In the genomic region with DNA sequence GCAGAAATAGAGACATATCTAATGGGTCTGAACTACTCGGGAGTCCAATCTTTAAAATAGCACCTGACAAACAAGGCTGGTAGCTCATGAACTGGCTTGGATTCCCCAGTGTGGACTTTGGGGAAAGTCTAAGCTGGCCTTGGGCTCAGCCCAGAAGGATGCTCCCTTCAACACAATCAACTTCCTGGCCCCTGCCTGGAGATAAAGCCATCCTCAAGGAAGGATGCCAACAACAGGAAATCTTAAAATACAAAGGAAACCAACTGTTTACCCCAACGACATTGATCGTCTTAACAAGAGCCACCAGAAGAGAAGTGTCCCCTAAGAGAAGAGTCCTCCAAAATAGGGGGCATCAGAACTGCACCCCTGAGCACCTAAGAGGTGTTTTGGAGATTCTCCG, we compare ENCODE assay signal across 21 mouse cellular contexts.
"Had no signal": no experiment of that assay in that cellular context is flagged by ENCODE, and none has a peak within 500 bp of the region (broad histone marks: within the 10 kb centered on the region; RNA-seq: fewer than 3 reads in every experiment).

No protein-coding gene starts in this region.

- H3K27ac ChIP-seq: intestine, embryonic 15.5 days; limb, embryonic 12.5 days; limb, embryonic 15.5 days; liver, embryonic 13.5 days; lung, embryonic 15.5 days; midbrain, embryonic 10.5 days; midbrain, embryonic 13.5 days; neural tube, embryonic 13.5 days; stomach, embryonic 15.5 days had no signal

- H3K4me1 ChIP-seq: intestine, embryonic 15.5 days; megakaryocyte, embryonic 14.5 days; midbrain, embryonic 10.5 days; midbrain, embryonic 13.5 days; neural tube, embryonic 13.5 days had no signal

- H3K4me2 ChIP-seq: intestine, embryonic 15.5 days; limb, embryonic 12.5 days; limb, embryonic 15.5 days; liver, embryonic 13.5 days; lung, embryonic 15.5 days; midbrain, embryonic 13.5 days; neural tube, embryonic 13.5 days; stomach, embryonic 15.5 days had no signal

- ATAC-seq: intestine, embryonic 15.5 days; midbrain, embryonic 13.5 days; midbrain, embryonic 16.5 days had no signal

- H3K9ac ChIP-seq: intestine, embryonic 15.5 days; limb, embryonic 12.5 days; limb, embryonic 15.5 days; liver, embryonic 13.5 days; lung, embryonic 15.5 days; midbrain, embryonic 13.5 days; neural tube, embryonic 13.5 days; stomach, embryonic 15.5 days had no signal

- H3K9me3 ChIP-seq: intestine, embryonic 15.5 days; limb, embryonic 12.5 days; limb, embryonic 15.5 days; liver, embryonic 13.5 days; lung, embryonic 15.5 days; megakaryocyte, embryonic 14.5 days; midbrain, embryonic 10.5 days; midbrain, embryonic 13.5 days; neural tube, embryonic 13.5 days; stomach, embryonic 15.5 days had no signal

- H3K4me3 ChIP-seq: intestine, embryonic 15.5 days; limb, embryonic 12.5 days; limb, embryonic 15.5 days; liver, embryonic 13.5 days; lung, embryonic 15.5 days; megakaryocyte, embryonic 14.5 days; midbrain, embryonic 10.5 days; midbrain, embryonic 13.5 days; myocyte; neural tube, embryonic 13.5 days; stomach, embryonic 15.5 days had no signal

- H3K27me3 ChIP-seq: intestine, embryonic 15.5 days; limb, embryonic 12.5 days; limb, embryonic 15.5 days; liver, embryonic 13.5 days; lung, embryonic 15.5 days; megakaryocyte, embryonic 14.5 days; midbrain, embryonic 13.5 days; neural tube, embryonic 13.5 days; stomach, embryonic 15.5 days had no signal

- H3K36me3 ChIP-seq: intestine, embryonic 15.5 days; limb, embryonic 12.5 days; limb, embryonic 15.5 days; liver, embryonic 13.5 days; lung, embryonic 15.5 days; midbrain, embryonic 10.5 days; midbrain, embryonic 13.5 days; neural tube, embryonic 13.5 days; stomach, embryonic 15.5 days had no signal

- DNase-seq: kidney, adult 18-20 months; kidney, adult 9 months; kidney, postnatal 14 days; kidney, postnatal 4 days; left cerebral cortex, postnatal 4 days; liver, embryonic 13.5 days; retina, postnatal 1 day; right cerebral cortex, postnatal 25 days; spleen, adult 18-20 months; thymus, postnatal 25 days had no signal
